Mouse (Mus musculus) liver, embryonic 11.5 days (tissue): ENCODE results near the gene Smtn. TPM values are rescaled to one million over a fixed set of nuclear protein-coding genes. Genes with fewer than 3 reads are reported as not detected.

ENCODE experiments used
- ATAC-seq: fragments of 200-750 bp; cut with Nextera tagmentation; replicated peaks from 2 replicates; pipeline ENCODE4 v1.8.0; 2017; ENCODE audit warnings: moderate number of reproducible peaks, mild to moderate bottlenecking, moderate TSS enrichment, moderate library complexity; ENCODE audit not compliant: low FRiP score
- DNase-seq: peaks from one replicate; pipeline ENCODE4 v3.0.0-alpha.2; 2017; ENCODE audit warnings: low spot score
- H3K27ac ChIP-seq: fragments of 300-500 bp; sonication (generic); 2 replicates; pipeline ENCODE4 v1.5.1; 2014; ENCODE audit warnings: mild to moderate bottlenecking, low read depth, low read length, control low read depth
- H3K27me3 ChIP-seq: fragments of 300-500 bp; sonication (generic); replicated peaks from 2 replicates; pipeline ENCODE4 v1.6.1; 2014; ENCODE audit warnings: low read length, mixed read lengths; ENCODE audit not compliant: control insufficient read depth, insufficient read depth
- H3K36me3 ChIP-seq: fragments of 300-500 bp; sonication (generic); 2 replicates; pipeline ENCODE4 v1.6.1; 2014; ENCODE audit warnings: mild to moderate bottlenecking, low read length, moderate library complexity, mixed read lengths; ENCODE audit not compliant: control insufficient read depth, insufficient read depth
- H3K4me1 ChIP-seq: fragments of 300-500 bp; sonication (generic); replicated peaks from 2 replicates; pipeline ENCODE4 v1.6.1; 2014; ENCODE audit warnings: low read length, mixed read lengths; ENCODE audit not compliant: control insufficient read depth, insufficient read depth
- H3K4me2 ChIP-seq: fragments of 300-500 bp; sonication (generic); 2 replicates; pipeline ENCODE4 v1.6.1; 2014; ENCODE audit warnings: mild to moderate bottlenecking, control low read depth, moderate library complexity
- H3K4me3 ChIP-seq: fragments of 300-500 bp; sonication (generic); 2 replicates; pipeline ENCODE4 v1.5.1; 2014; ENCODE audit warnings: low read depth, low read length, control low read depth
- H3K9ac ChIP-seq: fragments of 300-500 bp; sonication (generic); 2 replicates; pipeline ENCODE4 v1.6.1; 2014; ENCODE audit warnings: low read depth, low read length, control low read depth
- H3K9me3 ChIP-seq: fragments of 300-500 bp; sonication (generic); 2 replicates; pipeline ENCODE4 v1.6.1; 2016; ENCODE audit warnings: low read length, inconsistent platforms, mixed read lengths; ENCODE audit not compliant: control insufficient read depth
- WGBS: fragments of 180-500 bp; shearing (Covaris S2); extraction: QIAGEN DNeasy Blood & Tissue Kit; methylation state at CpG from one replicate; pipeline ENCODE4 v1.1.7; 2014; 5-methylcytosine and 5-hydroxymethylcytosine counted together
- polyA plus RNA-seq: library from polyadenylated mRNA; unstranded; fragments of >200 nt; fragmentation: Nextera tagmentation; extraction: Ambion mirVana; gene quantifications from 2 replicates; pipeline ENCODE4 v1.2.1, GENCODE M21; 2014

Gene Smtn
- polyA plus RNA-seq, 1 experiment from 2014 or later, result 29.3 TPM

- no peaks in the 10 kb centered on the region for H3K27me3 ChIP-seq
- no peaks in the 10 kb centered on the region for H3K9me3 ChIP-seq
- no peaks in the 10 kb centered on the region for H3K4me1 ChIP-seq
- H3K9ac ChIP-seq, result no peak overlapping the region
- 39% methylated on average over 3 of the region's 3 CpGs for WGBS
- no peak overlapping the region for H3K4me2 ChIP-seq
- H3K36me3 ChIP-seq, result no peaks in the 10 kb centered on the region
- DNase-seq (no peak), ATAC-seq (no peak)
- H3K27ac ChIP-seq, result no peak overlapping the region
- H3K4me3 ChIP-seq, result no peak overlapping the region
These were observed 17.4 kb upstream of the Smtn start for GRCm38 (mm10) chr11:3557852-3558251.

GRCm38 (mm10) chr11:3554976-3555375 is 14.6 kb upstream of the Smtn start:
- no peaks in the 10 kb centered on the region for H3K27me3 ChIP-seq

GRCm38 (mm10) chr11:3549791-3550190 is 9.4 kb upstream of the Smtn start:
- DNase-seq (no peak), ATAC-seq (no peak)
- H3K36me3 ChIP-seq, result no peaks in the 10 kb centered on the region
- H3K9ac ChIP-seq, result no peak overlapping the region
- H3K4me1 ChIP-seq, result no peaks in the 10 kb centered on the region
- H3K27me3 ChIP-seq, result no peaks in the 10 kb centered on the region
- WGBS, result 65% methylated on average over 5 of the region's 5 CpGs
- no peak overlapping the region for H3K27ac ChIP-seq
- no peak overlapping the region for H3K4me2 ChIP-seq
- H3K4me3 ChIP-seq, result no peak overlapping the region
- no peaks in the 10 kb centered on the region for H3K9me3 ChIP-seq

More at GRCm38 (mm10) chr11:3554976-3555375, 14.6 kb upstream of the Smtn start:
- DNase-seq (no peak), ATAC-seq (no peak)
- Histone ChIP-seq H3K36me3 (no peaks in the 10 kb centered on the region), H3K9me3 (no peaks in the 10 kb centered on the region), H3K4me3 (no peak overlapping the region), H3K4me1 (no peaks in the 10 kb centered on the region), H3K27ac (no peak overlapping the region), H3K4me2 (no peak overlapping the region), H3K9ac (no peak overlapping the region)
- WGBS, result 81% methylated on average over 4 of the region's 4 CpGs

DNA sequence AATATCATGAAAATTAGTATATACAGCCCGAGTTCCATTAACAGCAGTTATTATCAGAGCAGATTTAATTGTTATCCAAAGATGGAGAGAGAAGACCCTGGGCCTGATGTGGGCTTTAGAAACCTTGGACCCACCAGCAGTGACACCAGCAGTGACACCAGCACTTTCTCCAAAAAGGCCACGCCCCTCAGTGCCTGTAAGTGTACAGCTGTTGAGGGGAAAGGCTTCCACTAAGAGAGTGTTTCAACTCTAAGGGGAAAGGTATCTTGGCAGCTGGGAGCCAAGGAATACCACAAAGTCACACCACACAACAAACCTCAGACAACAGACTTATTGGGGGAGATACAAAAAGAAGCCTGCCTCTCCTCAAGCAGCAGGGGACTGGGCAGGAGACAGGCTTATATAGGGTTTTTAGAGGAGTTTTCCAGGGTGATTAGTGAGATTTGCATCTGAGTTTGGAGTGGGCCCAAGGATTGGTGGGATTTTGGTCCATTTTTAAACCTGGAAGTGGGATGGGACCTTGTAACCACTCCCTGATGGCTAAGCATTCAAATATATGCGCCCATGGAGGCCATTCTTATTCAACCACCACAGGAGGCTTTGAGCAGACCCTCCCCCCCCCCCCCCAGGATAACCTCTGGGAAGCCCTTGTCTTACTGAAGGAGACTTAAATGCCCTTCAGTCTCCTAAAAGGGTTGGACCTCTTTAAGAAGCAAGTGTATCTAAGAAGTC is 8.3 kb upstream of the Smtn start:
- H3K4me2 ChIP-seq, result no peak overlapping the region
- ATAC-seq (no peak), DNase-seq (no peak)
- H3K9ac ChIP-seq, result no peak overlapping the region
- no peaks in the 10 kb centered on the region for H3K36me3 ChIP-seq
- H3K4me1 ChIP-seq, result no peaks in the 10 kb centered on the region
- H3K9me3 ChIP-seq, result no peaks in the 10 kb centered on the region
- H3K27ac ChIP-seq, result no peak overlapping the region
- H3K4me3 ChIP-seq, result no peak overlapping the region
- WGBS, result 53% methylated on average over 3 of the region's 3 CpGs
- no peaks in the 10 kb centered on the region for H3K27me3 ChIP-seq

- Histone ChIP-seq H3K4me3 (no peak overlapping the region), H3K4me2 (no peak overlapping the region), H3K27ac (no peak overlapping the region), H3K27me3 (no peaks in the 10 kb centered on the region), H3K4me1 (no peaks in the 10 kb centered on the region), H3K36me3 (no peaks in the 10 kb centered on the region), H3K9ac (no peak overlapping the region), H3K9me3 (no peaks in the 10 kb centered on the region)
- 41% methylated on average over 6 of the region's 6 CpGs for WGBS
- no peak for DNase-seq
- no peak for ATAC-seq
These were observed 7.6 kb upstream of the Smtn start for GRCm38 (mm10) chr11:3547969-3548368.

DNA sequence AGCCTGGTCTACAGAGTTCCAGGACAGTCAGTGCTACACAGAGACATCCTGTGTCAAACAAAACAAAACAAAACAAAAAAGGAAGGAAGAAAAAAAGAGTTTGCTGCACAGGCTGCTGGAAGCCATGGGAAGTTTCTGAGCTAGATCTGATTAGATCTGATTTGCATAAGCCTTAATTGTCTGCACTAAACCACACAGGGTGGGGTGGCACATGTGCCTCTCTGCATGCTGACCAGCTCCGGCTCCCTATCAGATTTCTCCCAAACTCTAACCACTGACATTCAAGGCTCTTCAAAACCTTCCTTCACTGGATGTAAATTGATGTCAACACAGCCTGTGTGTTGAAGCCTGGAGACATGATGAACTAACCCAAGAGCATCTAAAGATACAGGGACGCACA is 6.6 kb upstream of the Smtn start:
- no peaks in the 10 kb centered on the region for H3K9me3 ChIP-seq
- H3K4me1 ChIP-seq, result no peaks in the 10 kb centered on the region
- ATAC-seq (no peak), DNase-seq (no peak)
- no peak overlapping the region for H3K9ac ChIP-seq
- 59% methylated on average over 2 of the region's 2 CpGs for WGBS
- H3K27me3 ChIP-seq, result no peaks in the 10 kb centered on the region
- H3K27ac ChIP-seq, result no peak overlapping the region
- H3K4me2 ChIP-seq, result no peak overlapping the region
- H3K4me3 ChIP-seq, result no peak overlapping the region
- no peaks in the 10 kb centered on the region for H3K36me3 ChIP-seq

DNA sequence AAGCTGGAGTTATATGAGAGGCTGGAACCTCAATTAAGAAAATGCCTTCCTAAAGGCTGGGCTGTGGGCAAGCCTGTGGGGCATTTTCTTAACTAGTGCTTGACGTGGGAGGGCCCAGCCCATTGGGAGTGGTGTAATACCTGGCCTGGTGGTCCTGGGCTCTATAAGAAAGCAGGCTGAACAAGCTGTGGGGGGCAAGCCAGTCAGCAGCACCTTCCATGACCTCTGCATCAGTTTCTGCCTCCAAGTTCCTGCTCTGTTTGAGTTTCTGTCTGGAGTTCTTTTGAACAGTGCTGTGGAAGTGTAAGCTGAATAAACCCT is 5.8 kb upstream of the Smtn start:
- H3K36me3 ChIP-seq, result no peaks in the 10 kb centered on the region
- no peaks in the 10 kb centered on the region for H3K9me3 ChIP-seq
- ATAC-seq (no peak), DNase-seq (no peak)
- no peak overlapping the region for H3K4me3 ChIP-seq
- no peaks in the 10 kb centered on the region for H3K27me3 ChIP-seq
- H3K4me1 ChIP-seq, result no peaks in the 10 kb centered on the region
- 25% methylated on average over 1 of the region's 1 CpGs for WGBS
- H3K27ac ChIP-seq, result no peak overlapping the region
- H3K9ac ChIP-seq, result no peak overlapping the region
- H3K4me2 ChIP-seq, result no peak overlapping the region

DNA sequence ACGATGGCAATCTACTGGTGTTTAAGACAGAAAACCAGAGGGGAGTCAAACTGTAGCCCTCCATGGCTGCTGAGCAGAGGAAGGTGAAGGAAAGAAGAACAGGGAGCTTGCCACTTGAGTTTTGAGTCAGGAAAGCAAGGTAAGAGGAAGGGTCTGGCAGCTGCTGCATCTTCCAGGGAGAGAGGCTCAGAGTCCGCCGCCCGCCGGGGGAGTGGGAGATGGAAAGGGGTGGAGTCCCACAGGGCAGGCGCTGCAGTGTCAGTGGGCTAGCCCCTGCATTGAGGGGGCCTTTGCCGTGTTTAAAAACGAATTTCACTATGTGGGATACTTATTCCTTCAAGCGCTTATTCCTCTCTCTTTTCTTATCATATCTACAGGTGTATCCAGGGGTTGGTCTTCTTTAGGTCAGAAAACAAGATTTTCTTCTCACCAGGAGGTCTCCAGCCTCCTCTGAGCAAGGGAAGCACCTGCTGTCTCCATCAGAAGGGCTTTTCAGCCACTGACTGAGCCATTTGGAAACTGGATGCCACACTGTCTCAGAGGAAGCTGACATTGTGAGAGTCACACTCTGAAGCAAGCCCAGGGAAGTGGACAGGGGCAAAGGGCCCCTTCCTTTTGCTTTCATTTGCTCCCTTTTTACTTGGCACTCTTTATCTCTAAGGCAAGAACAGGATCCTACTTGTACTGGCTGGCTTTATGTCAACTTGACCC is 5.3 kb upstream of the Smtn start:
- H3K27ac ChIP-seq, result no peak overlapping the region
- 26% methylated on average over 9 of the region's 9 CpGs for WGBS
- no peak overlapping the region for H3K9ac ChIP-seq
- H3K9me3 ChIP-seq, result no peaks in the 10 kb centered on the region
- H3K4me1 ChIP-seq, result no peaks in the 10 kb centered on the region
- H3K4me2 ChIP-seq, result no peak overlapping the region
- H3K36me3 ChIP-seq, result no peaks in the 10 kb centered on the region
- H3K4me3 ChIP-seq, result no peak overlapping the region
- DNase-seq (no peak), ATAC-seq (no peak)
- H3K27me3 ChIP-seq, result no peaks in the 10 kb centered on the region

- DNase-seq, result no peak
- Histone ChIP-seq H3K27me3 (no peaks in the 10 kb centered on the region), H3K4me2 (no peak overlapping the region), H3K27ac (no peak overlapping the region), H3K4me1 (no peaks in the 10 kb centered on the region), H3K9ac (no peak overlapping the region), H3K9me3 (no peaks in the 10 kb centered on the region), H3K36me3 (no peaks in the 10 kb centered on the region), H3K4me3 (no peak overlapping the region)
- ATAC-seq, result no peak
- WGBS, result 92% methylated on average over 5 of the region's 5 CpGs
These were observed 4.0 kb upstream of the Smtn start for GRCm38 (mm10) chr11:3544409-3544808.
